Mouse (Mus musculus): Measurements from ENCODE around the gene Gm15262. TPM values are rescaled to one million over a fixed set of nuclear protein-coding genes. Genes with fewer than 3 reads are reported as not detected.

Gene Gm15262
- not detected in 2 replicates for polyA plus RNA-seq (2012; rRNA removed)

GRCm38 (mm10) chrX:161287156-161287555, at the start of gene Gm15262:
Gene Gm15262, plus strand, starts transcription at chrX:161287456.

Other genes starting within 250 kb of the Gm15262 start
- 3.6 and 6.2 TPM in 2 replicates for gene Scml2, start 170.3 kb upstream of the Gm15262 start, polyA plus RNA-seq (2012; rRNA removed)

All from central nervous system, embryonic 11.5 days (tissue).